7 mouse cellular contexts compared by ENCODE assay signal in genomic region chr3:89322131-89322500, GRCm38 (mm10). TPM values are rescaled to one million over a fixed set of nuclear protein-coding genes. Genes with fewer than 3 reads are reported as not detected.
DNase-seq lines count a peak whose midpoint lies in the region; ATAC-seq and TF ChIP-seq lines count a peak whose summit lies in the region.

No protein-coding gene starts in this region.

- peaks cover 34% of the 10 kb centered on the region for H3K4me1 ChIP-seq in lung, embryonic 16.5 days (replicated peaks; ENCODE audit: control insufficient read depth, insufficient read depth, low read length)
- peaks cover 11% of the 10 kb centered on the region; the same call in 1 of the 2 replicates for H3K4me1 ChIP-seq in lung, adult 2 months (ENCODE audit: control insufficient read depth, insufficient read depth, low read length)
- H3K4me1 ChIP-seq in forebrain, embryonic 10.5 days, result peaks cover 61% of the 10 kb centered on the region
- H3K4me1 ChIP-seq in limb, embryonic 12.5 days (replicated peaks), result peaks cover 52% of the 10 kb centered on the region
- H3K4me1 ChIP-seq in stomach, embryonic 14.5 days (ENCODE audit: control insufficient read depth, insufficient read depth, low read length), result peaks cover 35% of the 10 kb centered on the region

- no peak for TF ChIP-seq POLR2A in lung, adult 2 months (IDR thresholded peaks at IDR 0.05; ENCODE audit: borderline replicate concordance, extremely low read depth, low read depth, low read length)

- no peak overlapping the region for H3K27ac ChIP-seq in lung, embryonic 16.5 days (ENCODE audit: low read length)
- H3K27ac ChIP-seq in forebrain, embryonic 10.5 days, result peak overlapping the region; percentile 78
- peak overlapping the region; percentile 78; the same call in 1 of the 2 replicates for H3K27ac ChIP-seq in limb, embryonic 12.5 days
- no peak overlapping the region for H3K27ac ChIP-seq in stomach, embryonic 14.5 days (ENCODE audit: low read length)

- H3K27me3 ChIP-seq in lung, embryonic 16.5 days (ENCODE audit: control insufficient read depth, insufficient read depth, low read depth, low read length), result peaks cover 39% of the 10 kb centered on the region
- peaks cover 77% of the 10 kb centered on the region for H3K27me3 ChIP-seq in forebrain, embryonic 10.5 days (ENCODE audit: poor library complexity, severe bottlenecking)
- peaks cover 47% of the 10 kb centered on the region for H3K27me3 ChIP-seq in limb, embryonic 12.5 days
- peaks cover 15% of the 10 kb centered on the region; the same call in 1 of the 2 replicates for H3K27me3 ChIP-seq in stomach, embryonic 14.5 days (ENCODE audit: control insufficient read depth, insufficient read depth, low read length)

- H3K4me2 ChIP-seq in lung, embryonic 16.5 days (ENCODE audit: low read depth, low read length), result peak overlapping the region; percentile 92
- peak overlapping the region; percentile 99 for H3K4me2 ChIP-seq in limb, embryonic 12.5 days
- H3K4me2 ChIP-seq in stomach, embryonic 14.5 days (replicated peaks; ENCODE audit: low read depth, low read length), result peak overlapping the region; percentile 89

- no peaks in the 10 kb centered on the region for H3K36me3 ChIP-seq in lung, embryonic 16.5 days (ENCODE audit: control insufficient read depth, insufficient read depth, low read length)
- H3K36me3 ChIP-seq in forebrain, embryonic 10.5 days (replicated peaks), result no peaks in the 10 kb centered on the region
- H3K36me3 ChIP-seq in limb, embryonic 12.5 days, result no peaks in the 10 kb centered on the region
- H3K36me3 ChIP-seq in stomach, embryonic 14.5 days (ENCODE audit: control insufficient read depth, insufficient read depth, low read length), result no peaks in the 10 kb centered on the region

- H3K9ac ChIP-seq in lung, embryonic 16.5 days (ENCODE audit: low read length), result peak overlapping the region; percentile 60
- H3K9ac ChIP-seq in limb, embryonic 12.5 days (replicated peaks), result peak overlapping the region; percentile 77
- H3K9ac ChIP-seq in stomach, embryonic 14.5 days (replicated peaks; ENCODE audit: low read depth, low read length), result peak overlapping the region; percentile 41

- 0 out of 2 replicates have a peak, but pooled peaks have one; percentile 1 for ATAC-seq in lung, embryonic 16.5 days (ENCODE audit: low read depth)
- no peak for ATAC-seq in limb, embryonic 12.5 days (ENCODE audit: insufficient number of reproducible peaks, insufficient read depth, low FRiP score, low TSS enrichment, low read depth)
- no peak for ATAC-seq in stomach, embryonic 14.5 days (ENCODE audit: insufficient number of reproducible peaks, insufficient read depth, low FRiP score, low read depth)

- no peak for DNase-seq in lung, adult 2 months
- DNase-seq in forebrain, embryonic 10.5 days (ENCODE audit: extremely low spot score, low spot score), result no peak
- no peak for DNase-seq in thymus, postnatal 36 days
- DNase-seq in cerebellum, postnatal 4 days (ENCODE audit: low spot score in 2 of 2), result no peak

- peak overlapping the region; percentile 56 for H3K4me3 ChIP-seq in lung, embryonic 16.5 days (ENCODE audit: low read length)
- H3K4me3 ChIP-seq in lung, adult 2 months (replicated peaks; ENCODE audit: extremely low read depth, low read depth, low read length), result no peak overlapping the region
- peak overlapping the region; percentile 70 for H3K4me3 ChIP-seq in forebrain, embryonic 10.5 days
- peak overlapping the region; percentile 71 for H3K4me3 ChIP-seq in limb, embryonic 12.5 days (replicated peaks)
- H3K4me3 ChIP-seq in stomach, embryonic 14.5 days (ENCODE audit: low read depth, low read length), result peak overlapping the region; percentile 52

- no peaks in the 10 kb centered on the region for H3K9me3 ChIP-seq in lung, embryonic 16.5 days (ENCODE audit: control insufficient read depth, low read length)
- no peaks in the 10 kb centered on the region for H3K9me3 ChIP-seq in forebrain, embryonic 10.5 days
- H3K9me3 ChIP-seq in limb, embryonic 12.5 days, result no peaks in the 10 kb centered on the region
- H3K9me3 ChIP-seq in stomach, embryonic 14.5 days (ENCODE audit: control insufficient read depth, low read depth, low read length), result no peaks in the 10 kb centered on the region

- 2% methylated on average over 14 of the region's 14 CpGs for WGBS in lung, embryonic 16.5 days
- WGBS in lung, adult 2 months, result 2% methylated on average over 14 of the region's 14 CpGs
- 1% methylated on average over 14 of the region's 14 CpGs for WGBS in forebrain, embryonic 10.5 days
- WGBS in limb, embryonic 12.5 days, result under 1% methylated on average over 14 of the region's 14 CpGs
- WGBS in stomach, embryonic 14.5 days, result 2% methylated on average over 14 of the region's 14 CpGs

- no peak for TF ChIP-seq CTCF in lung, adult 2 months (IDR thresholded peaks at IDR 0.05; ENCODE audit: insufficient read depth, low read length)

RNA-seq across cellular contexts. Expression of gene Efna3, which starts 0.6 kb away (rescaled TPM):
- polyA plus RNA-seq in lung, embryonic 16.5 days (2015; fragmentation: Nextera tagmentation; extraction: Ambion mirVana), result 7.1 and 7.5 TPM in 2 replicates
- polyA plus RNA-seq in lung, adult 2 months (2012; rRNA removed), result 4.1 and 20.3 TPM in 2 replicates
- 3.0 and 4.0 TPM in 2 replicates for polyA plus RNA-seq in forebrain, embryonic 10.5 days (2016; fragmentation: Nextera tagmentation; extraction: Ambion mirVana)
- polyA plus RNA-seq in limb, embryonic 12.5 days (2016; fragmentation: Nextera tagmentation; extraction: Ambion mirVana), result 17.6 and 21.3 TPM in 2 replicates
- polyA plus RNA-seq in stomach, embryonic 14.5 days (2014; fragmentation: Nextera tagmentation; extraction: Ambion mirVana), result 10.9 and 11.6 TPM in 2 replicates

RNA-seq across cellular contexts. Expression of gene Efna4, which starts 15.7 kb away (rescaled TPM):
- polyA plus RNA-seq in lung, embryonic 16.5 days (2015; fragmentation: Nextera tagmentation; extraction: Ambion mirVana), result 19.8 and 24.7 TPM in 2 replicates
- polyA plus RNA-seq in lung, adult 2 months (2012; rRNA removed), result 7.3 and 9.3 TPM in 2 replicates
- polyA plus RNA-seq in forebrain, embryonic 10.5 days (2016; fragmentation: Nextera tagmentation; extraction: Ambion mirVana), result 27.6 and 28.7 TPM in 2 replicates
- polyA plus RNA-seq in limb, embryonic 12.5 days (2016; fragmentation: Nextera tagmentation; extraction: Ambion mirVana), result 53.2 and 55.1 TPM in 2 replicates
- 24.0 and 25.3 TPM in 2 replicates for polyA plus RNA-seq in stomach, embryonic 14.5 days (2014; fragmentation: Nextera tagmentation; extraction: Ambion mirVana)

RNA-seq across cellular contexts. Expression of gene Adam15, which starts 27.7 kb away (rescaled TPM):
- polyA plus RNA-seq in lung, embryonic 16.5 days (2015; fragmentation: Nextera tagmentation; extraction: Ambion mirVana), result 75.1 and 76.0 TPM in 2 replicates
- 190 and 225 TPM in 2 replicates for polyA plus RNA-seq in lung, adult 2 months (2012; rRNA removed)
- polyA plus RNA-seq in forebrain, embryonic 10.5 days (2016; fragmentation: Nextera tagmentation; extraction: Ambion mirVana), result 32.1 and 39.5 TPM in 2 replicates
- 27.0 and 32.1 TPM in 2 replicates for polyA plus RNA-seq in limb, embryonic 12.5 days (2016; fragmentation: Nextera tagmentation; extraction: Ambion mirVana)
- 27.9 and 28.5 TPM in 2 replicates for polyA plus RNA-seq in stomach, embryonic 14.5 days (2014; fragmentation: Nextera tagmentation; extraction: Ambion mirVana)

RNA-seq across cellular contexts. Expression of gene Dcst2, which starts 39.7 kb away (rescaled TPM):
- polyA plus RNA-seq in lung, embryonic 16.5 days (2015; fragmentation: Nextera tagmentation; extraction: Ambion mirVana), result 0.06 TPM in 1 of 2 replicates, not detected in the other
- 0.28 and 0.31 TPM in 2 replicates for polyA plus RNA-seq in lung, adult 2 months (2012; rRNA removed)
- 0.06 and 0.16 TPM in 2 replicates for polyA plus RNA-seq in forebrain, embryonic 10.5 days (2016; fragmentation: Nextera tagmentation; extraction: Ambion mirVana)
- polyA plus RNA-seq in limb, embryonic 12.5 days (2016; fragmentation: Nextera tagmentation; extraction: Ambion mirVana), result 0.18 and 0.20 TPM in 2 replicates
- 0.18 and 0.42 TPM in 2 replicates for polyA plus RNA-seq in stomach, embryonic 14.5 days (2014; fragmentation: Nextera tagmentation; extraction: Ambion mirVana)

RNA-seq across cellular contexts. Expression of gene Efna1, which starts 41.2 kb away (rescaled TPM):
- 97.2 and 104 TPM in 2 replicates for polyA plus RNA-seq in lung, embryonic 16.5 days (2015; fragmentation: Nextera tagmentation; extraction: Ambion mirVana)
- 132 and 134 TPM in 2 replicates for polyA plus RNA-seq in lung, adult 2 months (2012; rRNA removed)
- 12.9 and 13.2 TPM in 2 replicates for polyA plus RNA-seq in forebrain, embryonic 10.5 days (2016; fragmentation: Nextera tagmentation; extraction: Ambion mirVana)
- 36.9 and 40.4 TPM in 2 replicates for polyA plus RNA-seq in limb, embryonic 12.5 days (2016; fragmentation: Nextera tagmentation; extraction: Ambion mirVana)
- polyA plus RNA-seq in stomach, embryonic 14.5 days (2014; fragmentation: Nextera tagmentation; extraction: Ambion mirVana), result 39.3 and 45.0 TPM in 2 replicates

Comparison
In these comparisons a context has a peak if more than half of its experiments do, and no peak if none do; other contexts are left out.
1. H3K27ac ChIP-seq: peak in forebrain, embryonic 10.5 days (single experiment) and limb, embryonic 12.5 days (single experiment); none in lung, embryonic 16.5 days (single experiment) and stomach, embryonic 14.5 days (single experiment).
2. Peak in every context shown above with its lines, with median percentiles within 50 percentile points of each other: H3K4me2 ChIP-seq and H3K9ac ChIP-seq.